Mouse (Mus musculus) ES-E14 (cell line): ENCODE data around the gene Hdac4. TPM values are rescaled to one million over a fixed set of nuclear protein-coding genes. Genes with fewer than 3 reads are reported as not detected.

ENCODE experiments used
- DNase-seq: peaks from one replicate; pipeline ENCODE4 v3.0.0-alpha.2; 2013; ENCODE audit warnings: low read depth, low spot score
- H3K27ac ChIP-seq: 2 replicates; pipeline ENCODE4 v1.5.1; 2012; ENCODE audit warnings: low read depth, mild to moderate bottlenecking, low read length, moderate library complexity, mixed read lengths; ENCODE audit not compliant: poor library complexity, insufficient read depth, severe bottlenecking
- H3K36me3 ChIP-seq: 2 replicates; pipeline ENCODE4 v1.6.1; 2012; ENCODE audit warnings: mild to moderate bottlenecking, low read length, moderate library complexity, mixed read lengths; ENCODE audit not compliant: control insufficient read depth, poor library complexity, insufficient read depth, severe bottlenecking
- H3K4me1 ChIP-seq, 2 experiments: fragments of 150-350 bp in 1 of 2; sonication (generic) in 1 of 2; 2 replicates each; pipeline ENCODE4 v1.6.1; 2012; ENCODE audit warnings: low read length in 2 of 2, mild to moderate bottlenecking in 1 of 2, mixed read lengths in 1 of 2; ENCODE audit not compliant: control insufficient read depth in 2 of 2, insufficient read depth in 2 of 2, poor library complexity in 1 of 2
- H3K4me3 ChIP-seq, 2 experiments: fragments of 150-350 bp in 1 of 2; sonication (generic) in 1 of 2; 2 replicates each; pipeline ENCODE4 v1.5.1; 2012; ENCODE audit warnings: low read length in 2 of 2, low read depth in 1 of 2, mild to moderate bottlenecking in 1 of 2, mixed read lengths in 1 of 2; ENCODE audit not compliant: insufficient read depth in 1 of 2, poor library complexity in 1 of 2, severe bottlenecking in 1 of 2
- H3K9ac ChIP-seq: 2 replicates; pipeline ENCODE4 v1.6.1; 2012; ENCODE audit warnings: low read depth, mild to moderate bottlenecking, low read length, mixed read lengths; ENCODE audit not compliant: poor library complexity, insufficient read depth, severe bottlenecking
- H3K9me3 ChIP-seq: fragments of 150-350 bp; sonication (generic); 2 replicates; pipeline ENCODE4 v1.6.1; 2012; ENCODE audit warnings: low read depth, mild to moderate bottlenecking, low read length; ENCODE audit not compliant: control insufficient read depth, insufficient read depth
- CHD2 ChIP-seq: IDR thresholded peaks from 2 replicates; pipeline ENCODE4 v1.6.1; 2014; ENCODE audit warnings: mild to moderate bottlenecking, low read depth, low read length, inconsistent platforms
- HCFC1 ChIP-seq: IDR thresholded peaks from 2 replicates; pipeline ENCODE4 v1.6.1; 2012; ENCODE audit warnings: low read length, inconsistent platforms, borderline replicate concordance; ENCODE audit not compliant: insufficient read depth
- MAFK ChIP-seq: IDR thresholded peaks from 2 replicates; pipeline ENCODE4 v1.6.1; 2014; ENCODE audit warnings: mild to moderate bottlenecking, low read depth, low read length, inconsistent platforms; ENCODE audit not compliant: insufficient read depth
- ZC3H11A ChIP-seq: IDR thresholded peaks from 2 replicates; pipeline ENCODE4 v1.6.1; 2012; ENCODE audit warnings: low read depth, mild to moderate bottlenecking, inconsistent platforms, low read length, borderline replicate concordance
- ZNF384 ChIP-seq: IDR thresholded peaks from 2 replicates; pipeline ENCODE4 v1.6.1; 2012; ENCODE audit warnings: low read depth, low read length, inconsistent platforms
- in situ Hi-C, 2 experiments: fragments of 600-800 bp; cut with MboI; formaldehyde crosslinking; loops; one replicate each; pipeline ENCODE4 v1.15.1; 2025; ENCODE audit warnings: low sequenced_read_pairs in 2 of 2, inconsistent platforms in 1 of 2; ENCODE audit not compliant: unreplicated experiment in 2 of 2
- total RNA-seq: library from RNA; depleted of rRNA; stranded (reverse); fragments of 300-350 nt; gene quantifications from 2 replicates; pipeline ENCODE4 v1.2.3, GENCODE M21; 2012

Hdac4 gene
- total RNA-seq, 1 experiment, result 24.1 TPM

GRCm38 (mm10) chr1:91918257-91918800 is 277.2 kb downstream of the Hdac4 start:
- no peak overlapping the region for H3K9ac ChIP-seq
- in situ Hi-C loops, result no loop called here
- H3K4me1 ChIP-seq, result peaks cover 6 to 32% of the 10 kb centered on the region in 2 experiments; a peak in 3 of 4 replicates
- no peaks in the 10 kb centered on the region for H3K9me3 ChIP-seq
- TF ChIP-seq CHD2 (no peak), MAFK (no peak), ZC3H11A (no peak), HCFC1 (no peak), ZNF384 (no peak)
- H3K4me3 ChIP-seq, result no peak overlapping the region
- no peak for DNase-seq
- H3K36me3 ChIP-seq, result no peaks in the 10 kb centered on the region
- no peak overlapping the region for H3K27ac ChIP-seq

DNA sequence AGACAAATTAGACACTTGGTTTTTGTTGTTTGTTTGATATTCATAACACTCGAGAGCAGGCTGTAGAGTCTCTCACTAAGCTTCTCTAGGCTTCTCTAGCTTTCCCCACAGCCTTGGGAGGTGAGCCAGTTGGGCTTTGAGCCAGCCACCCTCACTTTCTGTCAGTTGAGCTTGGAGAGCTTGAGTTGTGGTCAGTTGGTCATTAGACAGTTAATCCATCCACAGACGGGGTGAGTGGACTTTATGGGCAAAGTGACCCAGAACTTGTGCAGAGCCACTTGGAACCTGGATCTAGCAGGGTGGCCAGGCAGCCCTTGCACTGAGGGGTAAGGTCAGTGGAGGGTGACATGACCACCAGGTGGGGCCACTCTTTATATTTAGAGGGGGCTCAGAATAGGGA is 277.9 kb downstream of the Hdac4 start:
- Histone ChIP-seq H3K9me3 (no peaks in the 10 kb centered on the region), H3K4me1 (peaks cover 6 to 38% of the 10 kb centered on the region in 2 experiments; a peak in 3 of 4 replicates), H3K9ac (no peak overlapping the region), H3K27ac (no peak overlapping the region), H3K36me3 (no peaks in the 10 kb centered on the region), H3K4me3 (no peak overlapping the region)
- no peak for DNase-seq
- in situ Hi-C loops, result no loop called here
- no peak for TF ChIP-seq HCFC1
- TF ChIP-seq CHD2, result no peak
- TF ChIP-seq ZC3H11A, result no peak
- no peak for TF ChIP-seq MAFK
- no peak for TF ChIP-seq ZNF384

GRCm38 (mm10) chr1:91915961-91916360 is 279.5 kb downstream of the Hdac4 start:
- TF ChIP-seq HCFC1 (no peak), ZNF384 (no peak), MAFK (no peak), CHD2 (no peak), ZC3H11A (no peak)
- peak; percentile 54 for DNase-seq
- Histone ChIP-seq H3K27ac (no peak overlapping the region), H3K9me3 (no peaks in the 10 kb centered on the region), H3K4me1 (peaks cover 4 to 42% of the 10 kb centered on the region in 2 experiments; a peak in 3 of 4 replicates), H3K4me3 (no peak overlapping the region), H3K36me3 (no peaks in the 10 kb centered on the region), H3K9ac (no peak overlapping the region)
- in situ Hi-C loops, result no loop called here

GRCm38 (mm10) chr1:91914648-91915047 is 280.9 kb downstream of the Hdac4 start:
- no peak for DNase-seq
- Histone ChIP-seq H3K4me1 (peaks cover 0 to 30% of the 10 kb centered on the region in 2 experiments; a peak in 3 of 4 replicates), H3K9ac (no peak overlapping the region), H3K36me3 (no peaks in the 10 kb centered on the region), H3K9me3 (no peaks in the 10 kb centered on the region), H3K27ac (no peak overlapping the region), H3K4me3 (no peak overlapping the region)
- in situ Hi-C loops, result no loop called here
- no peak for TF ChIP-seq ZNF384
- no peak for TF ChIP-seq ZC3H11A
- no peak for TF ChIP-seq CHD2
- TF ChIP-seq HCFC1, result no peak
- TF ChIP-seq MAFK, result no peak
